Mouse (Mus musculus) hindbrain, embryonic 14.5 days (tissue): ENCODE data around the gene Cnih4. TPM values are rescaled to one million over a fixed set of nuclear protein-coding genes. Genes with fewer than 3 reads are reported as not detected.
A peak's percentile ranks its signal among the peaks of the same experiment; 100 is the strongest.

Experiments
- ATAC-seq: fragments of 200-750 bp; cut with Nextera tagmentation; 2 replicates; pipeline ENCODE4 v1.8.0; 2017; ENCODE audit warnings: moderate number of reproducible peaks, mild to moderate bottlenecking, moderate TSS enrichment, moderate library complexity; ENCODE audit not compliant: low FRiP score
- DNase-seq: peaks from one replicate; pipeline ENCODE4 v3.0.0-alpha.2; 2015; ENCODE audit warnings: low spot score
- H3K27ac ChIP-seq: fragments of 300-500 bp; sonication (generic); 2 replicates; pipeline ENCODE4 v1.5.1; 2014; ENCODE audit warnings: mild to moderate bottlenecking, moderate library complexity
- H3K27me3 ChIP-seq: fragments of 300-500 bp; sonication (generic); 2 replicates; pipeline ENCODE4 v1.6.1; 2014; ENCODE audit warnings: mild to moderate bottlenecking, low read length, mixed read lengths; ENCODE audit not compliant: control insufficient read depth, insufficient read depth
- H3K36me3 ChIP-seq: fragments of 300-500 bp; sonication (generic); replicated peaks from 2 replicates; pipeline ENCODE4 v1.6.1; 2014; ENCODE audit not compliant: control insufficient read depth, insufficient read depth
- H3K4me1 ChIP-seq: fragments of 300-500 bp; sonication (generic); replicated peaks from 2 replicates; pipeline ENCODE4 v1.6.1; 2014; ENCODE audit warnings: antibody characterized with exemption, low read length, mixed read lengths; ENCODE audit not compliant: control insufficient read depth, insufficient read depth
- H3K4me2 ChIP-seq: fragments of 300-500 bp; sonication (generic); replicated peaks from 2 replicates; pipeline ENCODE4 v1.6.1; 2014; ENCODE audit warnings: mild to moderate bottlenecking, moderate library complexity
- H3K4me3 ChIP-seq: fragments of 300-500 bp; sonication (generic); replicated peaks from 2 replicates; pipeline ENCODE4 v1.5.1; 2014; ENCODE audit warnings: mild to moderate bottlenecking, low read length
- H3K9ac ChIP-seq: fragments of 300-500 bp; sonication (generic); 2 replicates; pipeline ENCODE4 v1.6.1; 2014
- H3K9me3 ChIP-seq: fragments of 300-500 bp; sonication (generic); 2 replicates; pipeline ENCODE4 v1.6.1; 2016; ENCODE audit warnings: low read length; ENCODE audit not compliant: control insufficient read depth
- WGBS: fragments of 180-500 bp; shearing (Covaris S2); extraction: QIAGEN DNeasy Blood & Tissue Kit; methylation state at CpG from one replicate; pipeline ENCODE4 v1.1.7; 2014; 5-methylcytosine and 5-hydroxymethylcytosine counted together
- polyA plus RNA-seq: library from polyadenylated mRNA; unstranded; fragments of >200 nt; fragmentation: Nextera tagmentation; extraction: Ambion mirVana; gene quantifications from 2 replicates; pipeline ENCODE4 v1.2.1, GENCODE M21; 2014

Gene Cnih4
- 52.7 and 53.6 TPM in 2 replicates for polyA plus RNA-seq

- Histone ChIP-seq H3K27me3 (no peaks in the 10 kb centered on the region), H3K4me1 (peaks cover 22% of the 10 kb centered on the region), H3K36me3 (peaks cover 27% of the 10 kb centered on the region), H3K9ac (peak within 1 kb of the TSS; percentile 75), H3K9me3 (no peaks in the 10 kb centered on the region), H3K27ac (peak within 1 kb of the TSS; percentile 71), H3K4me3 (peak within 1 kb of the TSS; percentile 90), H3K4me2 (peak within 1 kb of the TSS; percentile 75)
- peak; percentile 92 for DNase-seq
- peak; percentile 100 for ATAC-seq
- under 1% methylated on average over 52 of the region's 52 CpGs for WGBS
These were observed at the start of gene Cnih4, which contains the start of gene Nvl for GRCm38 (mm10) chr1:181143950-181144836. Cnih4 (plus strand) TSS chr1:181144693. Nvl (minus strand) TSS chr1:181144204.

GRCm38 (mm10) chr1:181117112-181117511 lies 27.4 kb upstream of the Cnih4 start:
- ATAC-seq (no peak), DNase-seq (no peak)
- Histone ChIP-seq H3K27me3 (no peaks in the 10 kb centered on the region), H3K9me3 (no peaks in the 10 kb centered on the region), H3K4me1 (no peaks in the 10 kb centered on the region), H3K27ac (no peak overlapping the region), H3K4me2 (no peak overlapping the region), H3K9ac (no peak overlapping the region), H3K4me3 (no peak overlapping the region), H3K36me3 (peaks cover 84% of the 10 kb centered on the region)
- WGBS: 95% methylated on average over 4 of the region's 4 CpGs

GRCm38 (mm10) chr1:181124145-181124544 lies 20.3 kb upstream of the Cnih4 start:
- whole genome bisulfite sequencing: 98% methylated on average over 2 of the region's 2 CpGs
- Histone ChIP-seq H3K27ac (no peak overlapping the region), H3K4me1 (no peaks in the 10 kb centered on the region), H3K4me2 (no peak overlapping the region), H3K36me3 (peaks cover 96% of the 10 kb centered on the region), H3K9ac (no peak overlapping the region), H3K27me3 (no peaks in the 10 kb centered on the region), H3K4me3 (no peak overlapping the region), H3K9me3 (no peaks in the 10 kb centered on the region)
- DNase-seq: no peak
- ATAC-seq: no peak

GRCm38 (mm10) chr1:181125916-181126315 lies 18.6 kb upstream of the Cnih4 start:
- DNase-seq (no peak), ATAC-seq (no peak)
- Histone ChIP-seq H3K4me2 (no peak overlapping the region), H3K9me3 (no peaks in the 10 kb centered on the region), H3K9ac (no peak overlapping the region), H3K27me3 (no peaks in the 10 kb centered on the region), H3K36me3 (peaks cover 97% of the 10 kb centered on the region), H3K27ac (no peak overlapping the region), H3K4me3 (no peak overlapping the region), H3K4me1 (no peaks in the 10 kb centered on the region)
- WGBS: 98% methylated on average over 3 of the region's 3 CpGs

- Histone ChIP-seq H3K4me3 (no peak overlapping the region), H3K27ac (no peak overlapping the region), H3K36me3 (peaks cover 97% of the 10 kb centered on the region), H3K27me3 (no peaks in the 10 kb centered on the region), H3K4me1 (no peaks in the 10 kb centered on the region), H3K4me2 (no peak overlapping the region), H3K9me3 (no peaks in the 10 kb centered on the region), H3K9ac (no peak overlapping the region)
- WGBS: 96% methylated on average over 9 of the region's 9 CpGs
- DNase-seq (no peak), ATAC-seq (no peak)
These were observed 17.7 kb upstream of the Cnih4 start for GRCm38 (mm10) chr1:181126766-181127165.

GRCm38 (mm10) chr1:181131915-181132314 lies 12.6 kb upstream of the Cnih4 start:
- H3K36me3 ChIP-seq: peaks cover 91% of the 10 kb centered on the region
- no peak for DNase-seq

GRCm38 (mm10) chr1:181138730-181139129 lies 5.8 kb upstream of the Cnih4 start:
- Histone ChIP-seq H3K36me3 (peaks cover 73% of the 10 kb centered on the region), H3K9ac (no peak overlapping the region), H3K27ac (no peak overlapping the region), H3K9me3 (no peaks in the 10 kb centered on the region), H3K4me1 (peaks cover 12% of the 10 kb centered on the region), H3K27me3 (no peaks in the 10 kb centered on the region), H3K4me2 (no peak overlapping the region), H3K4me3 (no peak overlapping the region)
- DNase-seq: no peak
- WGBS: 94% methylated on average over 7 of the region's 7 CpGs
- no peak for ATAC-seq

More at GRCm38 (mm10) chr1:181131915-181132314, 12.6 kb upstream of the Cnih4 start:
- Histone ChIP-seq H3K4me2 (no peak overlapping the region), H3K9me3 (no peaks in the 10 kb centered on the region), H3K9ac (no peak overlapping the region), H3K4me3 (no peak overlapping the region), H3K27me3 (no peaks in the 10 kb centered on the region), H3K27ac (no peak overlapping the region), H3K4me1 (no peaks in the 10 kb centered on the region)
- ATAC-seq: no peak
- 96% methylated on average over 6 of the region's 6 CpGs for WGBS

- H3K27me3 ChIP-seq: no peaks in the 10 kb centered on the region
- H3K4me2 ChIP-seq: peak overlapping the region; percentile 75
- H3K9ac ChIP-seq: peak overlapping the region; percentile 75
- WGBS: 0% methylated on average over 12 of the region's 12 CpGs
- H3K4me1 ChIP-seq: peaks cover 22% of the 10 kb centered on the region
- no peak for DNase-seq
- H3K4me3 ChIP-seq: peak overlapping the region; percentile 90
- peak overlapping the region; percentile 71 for H3K27ac ChIP-seq
- ATAC-seq: peak; percentile 11; the same call in 1 of the 2 replicates
- H3K9me3 ChIP-seq: no peaks in the 10 kb centered on the region
- peaks cover 32% of the 10 kb centered on the region for H3K36me3 ChIP-seq
These were observed 914 bp upstream of the Cnih4 start for GRCm38 (mm10) chr1:181143609-181143949.

GRCm38 (mm10) chr1:181144966-181145365 lies 473 bp downstream of the Cnih4 start:
- Histone ChIP-seq H3K9me3 (no peaks in the 10 kb centered on the region), H3K27me3 (no peaks in the 10 kb centered on the region), H3K9ac (peak overlapping the region; percentile 75), H3K4me1 (peaks cover 22% of the 10 kb centered on the region), H3K4me2 (peak overlapping the region; percentile 75), H3K36me3 (peaks cover 20% of the 10 kb centered on the region), H3K4me3 (peak overlapping the region; percentile 90), H3K27ac (no peak overlapping the region; the same call in 1 of the 2 replicates)
- 19% methylated on average over 12 of the region's 12 CpGs for WGBS
- no peak for ATAC-seq
- no peak for DNase-seq
